Mouse (Mus musculus): ENCODE measurements around the gene Atat1.
A peak's percentile ranks its signal among the peaks of the same experiment; 100 is the strongest.

GRCm38 (mm10) chr17:35919060-35919715 lies 9.3 kb upstream of the Atat1 start:
- TF ChIP-seq EP300 (IDR thresholded peaks at IDR 0.05; ENCODE audit: low read depth) (peak; percentile 57; the same call in 1 of the 2 replicates), CTCF (IDR thresholded peaks at IDR 0.05; ENCODE audit: low read depth) (no peak)
